In the genomic region with DNA sequence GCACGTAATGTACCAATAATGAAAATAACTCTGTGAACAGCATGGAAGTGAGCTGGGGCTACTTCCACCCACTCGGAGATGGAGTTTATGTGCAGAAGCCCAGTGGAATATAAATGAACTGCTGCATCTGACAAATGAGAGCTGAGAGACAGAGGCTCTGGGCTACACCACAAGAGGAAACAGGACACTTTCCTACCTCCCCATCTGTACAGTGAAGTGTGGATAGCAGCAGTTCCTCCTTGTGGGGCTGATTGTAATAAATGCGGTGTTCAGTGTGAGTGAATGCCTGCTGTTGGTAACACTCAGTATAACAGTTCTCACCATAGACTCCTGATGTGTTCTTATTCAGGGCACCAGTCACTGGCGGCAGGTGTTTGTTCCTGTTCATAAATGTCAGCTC, we compare ENCODE assay signal across 13 mouse cellular contexts.
A peak's percentile ranks its signal among the peaks of the same experiment; 100 is the strongest.
DNase-seq lines count a peak whose midpoint lies in the region; ATAC-seq and TF ChIP-seq lines count a peak whose summit lies in the region.
"Had no signal": no experiment of that assay in that cellular context is flagged by ENCODE, and none has a peak within 500 bp of the region (broad histone marks: within the 10 kb centered on the region; RNA-seq: fewer than 3 reads in every experiment).

No protein-coding gene starts in this region.

- 69% methylated on average over 4 of the region's 4 CpGs for WGBS in lung, postnatal 0 days

- H3K27ac ChIP-seq in layer of hippocampus, adult 2 months = 0 out of 2 replicates have a peak overlapping the region, but pooled peaks have one; percentile 24
- no peak overlapping the region for H3K27ac ChIP-seq in lung, postnatal 0 days (ENCODE audit: low read length)
- H3K27ac ChIP-seq: kidney, postnatal 0 days; lung, embryonic 15.5 days; midbrain, embryonic 10.5 days had no signal

- no peak overlapping the region for H3K4me3 ChIP-seq in layer of hippocampus, adult 2 months
- H3K4me3 ChIP-seq in lung, postnatal 0 days (ENCODE audit: low read depth, low read length) = no peak overlapping the region
- H3K4me3 ChIP-seq: lung, embryonic 15.5 days; midbrain, embryonic 10.5 days; myocyte had no signal

- TF ChIP-seq CTCF in layer of hippocampus, adult 2 months (conservative IDR thresholded peaks at IDR 0.05) = peak; percentile 42
- no peak for TF ChIP-seq CTCF in lung, postnatal 0 days (IDR thresholded peaks at IDR 0.05)

- H3K9ac ChIP-seq in lung, postnatal 0 days (replicated peaks; ENCODE audit: low read depth) = no peak overlapping the region
- H3K9ac ChIP-seq: lung, embryonic 15.5 days had no signal

- DNase-seq in layer of hippocampus, adult 2 months (ENCODE audit: low spot score in 2 of 2) = peak in 1 of 2 experiments; percentile 37
- DNase-seq in layer of hippocampus, adult 9-10 months (ENCODE audit: low spot score) = no peak
- peak; percentile 26 to 69 for DNase-seq in right cerebral cortex, postnatal 10 days (ENCODE audit: low spot score in 2 of 2)
- DNase-seq in lung, postnatal 0 days (ENCODE audit: low spot score) = no peak
- DNase-seq: cerebellum, adult 11 months had no signal

- no peaks in the 10 kb centered on the region for H3K27me3 ChIP-seq in lung, postnatal 0 days (replicated peaks; ENCODE audit: insufficient read depth, low read length)
- H3K27me3 ChIP-seq: lung, embryonic 15.5 days had no signal

- peak; percentile 75 for ATAC-seq in common myeloid progenitor, adult 5-6 weeks (replicated peaks; ENCODE audit: low read depth, poor library complexity, severe bottlenecking)
- peak; percentile 53 for ATAC-seq in granulocyte monocyte progenitor cell, adult 5-6 weeks (replicated peaks; ENCODE audit: poor library complexity, severe bottlenecking)
- no peak for ATAC-seq in erythroid progenitor cell, adult 5-6 weeks (replicated peaks; ENCODE audit: low FRiP score, poor library complexity, severe bottlenecking)
- ATAC-seq in lung, postnatal 0 days = no peak

- no peaks in the 10 kb centered on the region for H3K4me1 ChIP-seq in lung, postnatal 0 days (ENCODE audit: insufficient read depth, low read depth, low read length)
- H3K4me1 ChIP-seq: lung, embryonic 15.5 days had no signal

- H3K9me3 ChIP-seq in lung, postnatal 0 days (ENCODE audit: low read length) = no peaks in the 10 kb centered on the region
- H3K9me3 ChIP-seq: lung, embryonic 15.5 days; midbrain, embryonic 10.5 days had no signal

- no peak overlapping the region for H3K4me2 ChIP-seq in lung, postnatal 0 days (replicated peaks; ENCODE audit: low read depth, low read length)
- H3K4me2 ChIP-seq: liver, embryonic 11.5 days; lung, embryonic 15.5 days had no signal

- TF ChIP-seq EP300 in lung, postnatal 0 days (IDR thresholded peaks at IDR 0.05) = no peak

- no peaks in the 10 kb centered on the region for H3K36me3 ChIP-seq in lung, postnatal 0 days (ENCODE audit: insufficient read depth, low read length)
- H3K36me3 ChIP-seq: lung, embryonic 15.5 days; midbrain, embryonic 10.5 days had no signal

Comparison
In these comparisons a context has a peak if more than half of its experiments do, and no peak if none do; other contexts are left out.
1. DNase-seq: peak in right cerebral cortex, postnatal 10 days (2 of 2); none in layer of hippocampus, adult 9-10 months (single experiment) and lung, postnatal 0 days (single experiment).
2. ATAC-seq: peak in common myeloid progenitor, adult 5-6 weeks (single experiment) and granulocyte monocyte progenitor cell, adult 5-6 weeks (single experiment); none in erythroid progenitor cell, adult 5-6 weeks (single experiment) and lung, postnatal 0 days (single experiment).